ENCODE assay signal across 20 mouse cellular contexts in the genomic region with DNA sequence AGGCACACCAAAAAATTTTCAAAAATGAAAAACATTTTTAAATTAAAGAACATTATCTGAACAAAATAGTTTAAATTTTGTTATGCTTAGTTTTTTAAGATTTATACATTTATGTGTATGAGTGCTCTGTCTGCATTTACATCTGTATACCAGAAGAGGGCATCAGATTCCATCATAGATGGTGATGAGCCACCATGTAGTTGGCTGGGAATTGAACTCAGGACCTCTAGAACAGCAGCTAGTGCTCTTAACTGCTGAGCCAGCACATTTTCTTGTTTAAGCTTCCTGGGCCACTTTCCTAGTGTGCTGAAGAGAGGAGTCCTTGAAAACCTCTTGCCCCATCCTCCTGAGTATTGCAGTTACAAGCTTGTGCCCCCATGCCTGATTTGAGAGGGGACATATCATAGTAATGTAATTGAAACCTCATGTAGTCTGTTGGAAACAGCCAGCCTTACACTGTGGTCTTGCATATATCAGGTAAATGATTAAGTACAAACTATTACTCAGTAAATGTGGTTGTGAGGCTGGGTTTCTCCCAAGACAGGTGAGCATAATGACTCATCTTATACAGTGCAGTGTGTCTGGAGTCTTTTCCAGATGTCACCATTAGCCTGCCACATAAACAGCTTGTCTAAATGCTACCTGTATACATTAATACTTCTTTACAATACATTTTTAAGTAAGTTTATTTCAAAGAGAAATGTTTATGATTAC. TPM values are rescaled to one million over a fixed set of nuclear protein-coding genes. Genes with fewer than 3 reads are reported as not detected.
DNase-seq lines count a peak whose midpoint lies in the region; ATAC-seq and TF ChIP-seq lines count a peak whose summit lies in the region.
"Had no signal": no experiment of that assay in that cellular context is flagged by ENCODE, and none has a peak within 500 bp of the region (broad histone marks: within the 10 kb centered on the region; RNA-seq: fewer than 3 reads in every experiment).

No protein-coding gene starts in this region.

- no peak overlapping the region for H3K4me3 ChIP-seq in kidney, postnatal 0 days (replicated peaks; ENCODE audit: low read depth, low read length)
- H3K4me3 ChIP-seq in kidney, embryonic 15.5 days (replicated peaks): no peak overlapping the region
- no peak overlapping the region for H3K4me3 ChIP-seq in stomach, postnatal 0 days (ENCODE audit: low read depth, low read length)
- H3K4me3 ChIP-seq in hindbrain, postnatal 0 days (ENCODE audit: low read length): no peak overlapping the region
- H3K4me3 ChIP-seq: embryonic facial prominence, embryonic 13.5 days; heart, embryonic 13.5 days had no signal

- DNase-seq in kidney, postnatal 0 days (ENCODE audit: low spot score): no peak
- peak; percentile 5 for DNase-seq in thymus, postnatal 0 days (ENCODE audit: low spot score)
- no peak for DNase-seq in thymus, postnatal 25 days
- DNase-seq in R1 (ENCODE audit: low read depth, low spot score): peak; percentile 31
- DNase-seq in stomach, postnatal 0 days (ENCODE audit: low spot score): no peak
- no peak for DNase-seq in Muller cell, postnatal 12 days (ENCODE audit: inconsistent ontology term)
- no peak for DNase-seq in hindbrain, postnatal 0 days (ENCODE audit: low spot score)
- DNase-seq: adrenal gland, postnatal 14 days; cerebellum, postnatal 14 days; kidney, adult 18-20 months; lung, adult 18-20 months; lung, postnatal 4 days; right cerebral cortex, postnatal 4 days; thymus, postnatal 4 days had no signal

- H3K4me1 ChIP-seq in kidney, postnatal 0 days (replicated peaks; ENCODE audit: insufficient read depth, low read length): no peaks in the 10 kb centered on the region
- H3K4me1 ChIP-seq in kidney, embryonic 15.5 days: no peaks in the 10 kb centered on the region
- H3K4me1 ChIP-seq in stomach, postnatal 0 days (replicated peaks; ENCODE audit: control insufficient read depth, insufficient read depth): no peaks in the 10 kb centered on the region
- no peaks in the 10 kb centered on the region for H3K4me1 ChIP-seq in hindbrain, postnatal 0 days (ENCODE audit: insufficient read depth, low read length)
- H3K4me1 ChIP-seq: embryonic facial prominence, embryonic 13.5 days; heart, embryonic 13.5 days had no signal

- H3K9ac ChIP-seq in kidney, postnatal 0 days (ENCODE audit: low read depth, low read length): no peak overlapping the region
- H3K9ac ChIP-seq in kidney, embryonic 15.5 days: no peak overlapping the region
- no peak overlapping the region for H3K9ac ChIP-seq in stomach, postnatal 0 days (ENCODE audit: low read length)
- H3K9ac ChIP-seq in hindbrain, postnatal 0 days (replicated peaks; ENCODE audit: low read length): no peak overlapping the region
- H3K9ac ChIP-seq: embryonic facial prominence, embryonic 13.5 days; heart, embryonic 13.5 days; hindbrain, embryonic 14.5 days had no signal

- TF ChIP-seq EP300 in stomach, postnatal 0 days (optimal IDR thresholded peaks at IDR 0.05): no peak

- H3K36me3 ChIP-seq in kidney, postnatal 0 days (ENCODE audit: insufficient read depth, low read length): no peaks in the 10 kb centered on the region
- peaks cover 7% of the 10 kb centered on the region; the same call in 1 of the 2 replicates for H3K36me3 ChIP-seq in kidney, embryonic 15.5 days
- H3K36me3 ChIP-seq in stomach, postnatal 0 days (ENCODE audit: control insufficient read depth, insufficient read depth, low read length): no peaks in the 10 kb centered on the region
- no peaks in the 10 kb centered on the region for H3K36me3 ChIP-seq in hindbrain, postnatal 0 days (ENCODE audit: insufficient read depth, low read length)
- H3K36me3 ChIP-seq: embryonic facial prominence, embryonic 13.5 days had no signal

- ATAC-seq in kidney, postnatal 0 days (replicated peaks; ENCODE audit: low FRiP score, low read depth): 0 out of 2 replicates have a peak, but pooled peaks have one; percentile 63
- ATAC-seq in kidney, embryonic 15.5 days (replicated peaks; ENCODE audit: low FRiP score): no peak
- ATAC-seq in stomach, postnatal 0 days (ENCODE audit: low FRiP score, low TSS enrichment): peak; percentile 81
- ATAC-seq in hindbrain, postnatal 0 days: no peak
- ATAC-seq: forebrain, embryonic 16.5 days had no signal

- no peak overlapping the region for H3K4me2 ChIP-seq in kidney, postnatal 0 days (ENCODE audit: low read length)
- no peak overlapping the region for H3K4me2 ChIP-seq in kidney, embryonic 15.5 days
- H3K4me2 ChIP-seq in stomach, postnatal 0 days (replicated peaks; ENCODE audit: low read depth): no peak overlapping the region
- no peak overlapping the region for H3K4me2 ChIP-seq in hindbrain, postnatal 0 days (ENCODE audit: low read depth, low read length)
- H3K4me2 ChIP-seq: embryonic facial prominence, embryonic 13.5 days; heart, embryonic 13.5 days; hindbrain, embryonic 14.5 days had no signal

- H3K9me3 ChIP-seq in kidney, postnatal 0 days (replicated peaks; ENCODE audit: low read length): no peaks in the 10 kb centered on the region
- H3K9me3 ChIP-seq in kidney, embryonic 15.5 days (replicated peaks): no peaks in the 10 kb centered on the region
- H3K9me3 ChIP-seq in stomach, postnatal 0 days (ENCODE audit: control insufficient read depth, low read length): no peaks in the 10 kb centered on the region
- H3K9me3 ChIP-seq in hindbrain, postnatal 0 days (ENCODE audit: low read length): no peaks in the 10 kb centered on the region
- H3K9me3 ChIP-seq: embryonic facial prominence, embryonic 13.5 days; heart, embryonic 13.5 days had no signal

- no peak overlapping the region for H3K27ac ChIP-seq in kidney, postnatal 0 days
- H3K27ac ChIP-seq in kidney, embryonic 15.5 days: no peak overlapping the region
- no peak overlapping the region for H3K27ac ChIP-seq in stomach, postnatal 0 days (replicated peaks)
- no peak overlapping the region for H3K27ac ChIP-seq in hindbrain, postnatal 0 days
- H3K27ac ChIP-seq: embryonic facial prominence, embryonic 13.5 days; heart, embryonic 13.5 days; hindbrain, embryonic 14.5 days had no signal

- H3K27me3 ChIP-seq in kidney, postnatal 0 days (ENCODE audit: insufficient read depth, low read length): no peaks in the 10 kb centered on the region
- no peaks in the 10 kb centered on the region for H3K27me3 ChIP-seq in kidney, embryonic 15.5 days
- no peaks in the 10 kb centered on the region for H3K27me3 ChIP-seq in stomach, postnatal 0 days (ENCODE audit: control insufficient read depth, insufficient read depth, low read length)
- no peaks in the 10 kb centered on the region for H3K27me3 ChIP-seq in hindbrain, postnatal 0 days (ENCODE audit: insufficient read depth, low read length)
- H3K27me3 ChIP-seq: embryonic facial prominence, embryonic 13.5 days; heart, embryonic 13.5 days had no signal

- peak; percentile 36; the same call in 1 of the 2 replicates for TF ChIP-seq CTCF in kidney, postnatal 0 days (IDR thresholded peaks at IDR 0.05; ENCODE audit: low read depth)
- TF ChIP-seq CTCF in stomach, postnatal 0 days (IDR thresholded peaks at IDR 0.05; ENCODE audit: low read depth): peak; percentile 44
- no peak; the same call in 1 of the 2 replicates for TF ChIP-seq CTCF in hindbrain, postnatal 0 days (IDR thresholded peaks at IDR 0.05; ENCODE audit: low read depth)

RNA-seq across cellular contexts. Expression of gene Cox15, which starts 8.9 kb away (rescaled TPM):
- 6.4 and 7.7 TPM in 2 replicates for polyA plus RNA-seq in kidney, postnatal 0 days (2015; fragmentation: Nextera tagmentation; extraction: Ambion mirVana)
- 11.1 and 13.1 TPM in 2 replicates for polyA plus RNA-seq in kidney, embryonic 15.5 days (2015; fragmentation: Nextera tagmentation; extraction: Ambion mirVana)
- polyA plus RNA-seq in thymus, postnatal 0 days (2015; fragmentation: Nextera tagmentation; extraction: Ambion mirVana): 8.7 and 9.8 TPM in 2 replicates
- 5.3 and 5.6 TPM in 2 replicates for polyA plus RNA-seq in stomach, postnatal 0 days (2015; fragmentation: Nextera tagmentation; extraction: Ambion mirVana)
- total RNA-seq in hindbrain, postnatal 0 days (2014; rRNA removed): 22.5 and 25.7 TPM in 2 replicates
- 8.6 and 11.0 TPM in 2 replicates for polyA plus RNA-seq in hindbrain, postnatal 0 days (2015; fragmentation: Nextera tagmentation; extraction: Ambion mirVana)

RNA-seq across cellular contexts. Expression of gene Cutc, which starts 8.9 kb away (rescaled TPM):
- polyA plus RNA-seq in kidney, postnatal 0 days (2015; fragmentation: Nextera tagmentation; extraction: Ambion mirVana): 24.0 and 24.9 TPM in 2 replicates
- polyA plus RNA-seq in kidney, embryonic 15.5 days (2015; fragmentation: Nextera tagmentation; extraction: Ambion mirVana): 15.2 and 17.4 TPM in 2 replicates
- 25.4 and 26.5 TPM in 2 replicates for polyA plus RNA-seq in thymus, postnatal 0 days (2015; fragmentation: Nextera tagmentation; extraction: Ambion mirVana)
- 19.4 and 22.5 TPM in 2 replicates for polyA plus RNA-seq in stomach, postnatal 0 days (2015; fragmentation: Nextera tagmentation; extraction: Ambion mirVana)
- 1.5 and 3.1 TPM in 2 replicates for total RNA-seq in hindbrain, postnatal 0 days (2014; rRNA removed)
- polyA plus RNA-seq in hindbrain, postnatal 0 days (2015; fragmentation: Nextera tagmentation; extraction: Ambion mirVana): 9.1 and 9.3 TPM in 2 replicates

RNA-seq across cellular contexts. Expression of gene Abcc2, which starts 20.3 kb away (rescaled TPM):
- 7.4 and 7.9 TPM in 2 replicates for polyA plus RNA-seq in kidney, postnatal 0 days (2015; fragmentation: Nextera tagmentation; extraction: Ambion mirVana)
- 3.7 and 4.0 TPM in 2 replicates for polyA plus RNA-seq in kidney, embryonic 15.5 days (2015; fragmentation: Nextera tagmentation; extraction: Ambion mirVana)
- polyA plus RNA-seq in thymus, postnatal 0 days (2015; fragmentation: Nextera tagmentation; extraction: Ambion mirVana): not detected in 2 replicates
- 0.12 and 0.15 TPM in 2 replicates for polyA plus RNA-seq in stomach, postnatal 0 days (2015; fragmentation: Nextera tagmentation; extraction: Ambion mirVana)
- 0.05 and 0.32 TPM in 2 replicates for total RNA-seq in hindbrain, postnatal 0 days (2014; rRNA removed)
- polyA plus RNA-seq in hindbrain, postnatal 0 days (2015; fragmentation: Nextera tagmentation; extraction: Ambion mirVana): 0.08 and 0.10 TPM in 2 replicates
- total RNA-seq: heart, postnatal 25 days had no signal
- polyA plus RNA-seq: forebrain, embryonic 16.5 days; heart, embryonic 13.5 days had no signal

Comparison
In these comparisons a context has a peak if more than half of its experiments do, and no peak if none do; other contexts are left out.
1. ATAC-seq: peak in kidney, postnatal 0 days (single experiment) and stomach, postnatal 0 days (single experiment); none in kidney, embryonic 15.5 days (single experiment) and hindbrain, postnatal 0 days (single experiment).
2. DNase-seq: peak in thymus, postnatal 0 days (single experiment) and R1 (single experiment); none in kidney, postnatal 0 days (single experiment), thymus, postnatal 25 days (single experiment), stomach, postnatal 0 days (single experiment), Muller cell, postnatal 12 days (single experiment) and hindbrain, postnatal 0 days (single experiment).